Mouse (Mus musculus) left cerebral cortex, postnatal 36 days (tissue): ENCODE measurements at regions not wholly inside any gene's neighbourhood (a gene's known extent, or its start where the extent isn't known, plus 50 kb on each side); places are given as distances from the start of the nearest gene placed in this dataset.

Experiments used
- DNase-seq, 2 experiments: peaks; one replicate each; pipeline ENCODE4 v3.0.0; 2021 to 2022; ENCODE audit warnings: low spot score in 2 of 2, mixed read lengths in 1 of 2
- intact Hi-C: fragments of 180-260 bp; cut with DNase I; formaldehyde crosslinking; loops from one replicate; pipeline ENCODE4 v1.15.1; 2025

- no peak for DNase-seq
- intact Hi-C loops: no loop called here
Measured at GRCm38 (mm10) chr16:76232680-76233079, 140.9 kb downstream of the Nrip1 start.

GRCm38 (mm10) chr16:76232174-76232573 is 141.5 kb downstream of the Nrip1 start:
- intact Hi-C loops: no loop called here

GRCm38 (mm10) chr16:76230516-76231302 is 142.9 kb downstream of the Nrip1 start:
- intact Hi-C loops: no loop called here
- DNase-seq: no peak

More at GRCm38 (mm10) chr16:76232174-76232573, 141.5 kb downstream of the Nrip1 start:
- DNase-seq: no peak

GRCm38 (mm10) chr16:76228451-76228850 is 145.2 kb downstream of the Nrip1 start:
- DNase-seq: no peak
- intact Hi-C loops: no loop called here

- no peak for DNase-seq
- intact Hi-C loops: no loop called here
Measured at GRCm38 (mm10) chr16:76226446-76226845, 147.2 kb downstream of the Nrip1 start.

GRCm38 (mm10) chr16:76225587-76226226 is 147.9 kb downstream of the Nrip1 start:
- no peak for DNase-seq
- intact Hi-C loops: no loop called here

GRCm38 (mm10) chr16:76224901-76225586 is 148.6 kb downstream of the Nrip1 start:
- DNase-seq: no peak
- intact Hi-C loops: no loop called here

GRCm38 (mm10) chr16:76223716-76224115 is 149.9 kb downstream of the Nrip1 start:
- intact Hi-C loops: no loop called here
- no peak for DNase-seq

GRCm38 (mm10) chr16:76222960-76223359 is 150.7 kb downstream of the Nrip1 start:
- intact Hi-C loops: no loop called here
- no peak for DNase-seq

GRCm38 (mm10) chr16:76220466-76220865 is 153.2 kb downstream of the Nrip1 start:
- DNase-seq: no peak
- intact Hi-C loops: no loop called here

GRCm38 (mm10) chr16:76219233-76219632 is 154.4 kb downstream of the Nrip1 start:
- DNase-seq: no peak
- intact Hi-C loops: no loop called here

GRCm38 (mm10) chr16:76218310-76219170 is 155.1 kb downstream of the Nrip1 start:
- intact Hi-C loops: no loop called here
- no peak for DNase-seq

GRCm38 (mm10) chr16:76216184-76216583 is 157.4 kb downstream of the Nrip1 start:
- DNase-seq: no peak
- intact Hi-C loops: no loop called here

GRCm38 (mm10) chr16:76215558-76215957 is 158.1 kb downstream of the Nrip1 start:
- intact Hi-C loops: no loop called here
- peak in 1 of 2 experiments; percentile 18 for DNase-seq

- intact Hi-C loops: loop anchor here (5.0 kb wide), 1 partner anchor 170 kb away; the partner anchor contains the start of gene Nrip1
- DNase-seq: no peak
Measured at GRCm38 (mm10) chr16:76201773-76202571, 171.7 kb downstream of the Nrip1 start.

- intact Hi-C loops: loop anchor here (5.0 kb wide), 1 partner anchor 171 kb away; the partner anchor contains the start of gene Nrip1
- no peak for DNase-seq
Measured at GRCm38 (mm10) chr16:76200801-76201728, 172.6 kb downstream of the Nrip1 start.

- intact Hi-C loops: loop anchor here (5.0 kb wide), 1 partner anchor 172 kb away; the partner anchor contains the start of gene Nrip1
- no peak for DNase-seq
Measured at GRCm38 (mm10) chr16:76200268-76200667, 173.4 kb downstream of the Nrip1 start.

- intact Hi-C loops: no loop called here
- DNase-seq: no peak
Measured at GRCm38 (mm10) chr16:76199006-76199405, 174.6 kb downstream of the Nrip1 start.
